Mouse (Mus musculus): ENCODE measurements at regions not wholly inside any gene's neighbourhood (a gene's known extent, or its start where the extent isn't known, plus 50 kb on each side); places are given as distances from the start of the nearest gene placed in this dataset.
A peak's percentile ranks its signal among the peaks of the same experiment; 100 is the strongest.
"Not testable (repeated sequence)": the region's sequence is repeated elsewhere in the genome, so short reads cannot be mapped to it uniquely, and the experiment has no call there.

DNA sequence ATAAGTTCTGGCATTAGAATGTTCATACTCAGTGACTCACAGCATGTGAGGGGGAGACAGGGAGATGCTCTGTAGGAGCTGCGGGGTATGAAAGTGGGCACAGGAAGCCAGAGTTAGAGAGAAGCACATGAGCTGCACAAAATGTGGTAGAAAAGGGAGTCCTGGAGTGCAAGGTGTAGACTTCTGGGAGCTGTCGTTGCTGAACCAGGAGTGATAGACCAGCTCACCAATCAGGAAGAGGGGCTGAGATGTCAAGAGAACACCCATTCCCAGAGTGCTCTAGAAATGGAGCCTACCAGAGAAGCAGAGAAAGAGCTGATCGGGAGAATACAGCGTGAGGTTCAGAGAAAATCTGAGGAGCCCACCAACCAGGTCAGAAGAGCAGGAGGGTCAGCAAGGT is 262.2 kb upstream of the Kdm8 start:
- DNase-seq: no peak

- not testable (repeated sequence) for DNase-seq
Observed at GRCm38 (mm10) chr7:125183011-125183410, 261.5 kb upstream of the Kdm8 start.

DNA sequence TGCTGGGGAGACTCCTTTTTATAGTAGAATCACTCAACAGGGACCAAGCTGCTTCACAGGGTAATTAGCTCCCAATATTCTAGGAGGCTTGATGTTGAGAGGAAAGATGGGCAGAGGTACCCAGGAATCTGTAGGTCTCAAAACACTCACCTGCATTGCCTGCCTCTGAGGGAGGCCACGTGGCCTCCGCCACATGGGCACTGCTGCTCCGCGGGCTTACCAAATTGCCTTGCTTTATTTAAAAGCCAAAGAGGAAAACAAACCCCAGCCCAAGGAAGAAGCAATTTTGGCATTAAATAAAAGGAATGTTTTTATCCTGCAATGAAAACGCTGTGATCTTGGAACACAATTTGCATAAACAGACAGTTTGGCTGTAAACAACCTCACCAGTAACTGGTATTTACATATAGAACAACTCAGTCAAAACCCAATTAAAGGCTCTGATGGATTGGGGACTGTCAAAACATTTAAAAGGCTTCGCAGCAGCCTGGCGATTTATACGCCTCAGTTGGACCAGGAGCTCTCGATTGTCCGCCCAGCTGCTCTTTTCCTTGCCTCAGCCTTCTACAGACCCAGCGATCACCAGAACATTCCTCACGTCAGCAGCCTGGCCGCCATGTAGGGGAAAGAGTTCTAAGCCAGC is 259.3 kb upstream of the Kdm8 start:
- DNase-seq: no peak

- no peak for DNase-seq
Observed at GRCm38 (mm10) chr7:125187011-125187740, 257.3 kb upstream of the Kdm8 start.

DNA sequence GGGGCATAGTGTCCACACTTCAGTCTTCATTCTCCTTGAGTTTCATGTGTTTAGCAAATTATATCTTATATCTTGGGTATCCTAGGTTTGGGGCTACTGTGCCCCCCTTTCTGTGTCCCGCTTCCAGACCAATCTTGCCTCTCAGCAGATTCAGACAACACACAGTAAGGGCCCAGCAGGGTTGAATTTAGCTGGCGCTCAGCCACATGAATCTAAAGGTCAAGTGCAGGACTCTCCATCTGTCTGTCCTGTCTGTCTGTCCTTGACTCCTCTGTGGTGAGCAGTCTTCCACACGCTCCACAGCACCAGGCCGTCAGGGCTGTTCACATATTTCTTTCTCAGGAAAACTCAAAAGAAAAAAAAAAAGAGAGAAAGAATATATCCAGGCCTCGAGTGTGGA is 255.5 kb upstream of the Kdm8 start:
- DNase-seq: no peak

- no peak for DNase-seq
Observed at GRCm38 (mm10) chr7:125190067-125190466, 254.4 kb upstream of the Kdm8 start.

GRCm38 (mm10) chr7:125191313-125191712 is 253.2 kb upstream of the Kdm8 start:
- no peak for DNase-seq

- no peak for DNase-seq
Observed at GRCm38 (mm10) chr7:125211346-125211973, 233.0 kb upstream of the Kdm8 start.

GRCm38 (mm10) chr7:125214036-125214435 is 230.4 kb upstream of the Kdm8 start:
- no peak for DNase-seq

- DNase-seq: no peak
Observed at GRCm38 (mm10) chr7:125217630-125218029, 226.8 kb upstream of the Kdm8 start.

DNA sequence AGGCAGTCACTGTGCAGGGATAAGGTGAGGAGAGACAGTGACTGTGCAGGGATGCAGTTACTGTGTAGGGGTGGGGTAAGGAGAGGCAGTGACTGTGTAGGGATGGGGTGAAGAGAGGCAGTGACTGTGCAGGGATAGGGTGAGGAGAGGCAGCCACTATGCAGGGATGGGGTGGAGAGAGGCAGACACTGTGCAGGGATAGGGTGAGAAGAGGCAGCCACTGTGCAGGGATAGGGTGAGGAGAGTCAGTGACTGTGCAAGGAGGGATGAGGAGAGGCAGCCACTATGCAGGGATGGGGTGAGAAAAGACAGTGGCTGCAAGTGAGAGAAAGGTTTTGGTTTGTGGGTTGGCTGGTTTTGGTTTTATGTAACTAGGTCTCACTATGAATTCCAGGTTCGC is 221.8 kb upstream of the Kdm8 start:
- DNase-seq: no peak

DNA sequence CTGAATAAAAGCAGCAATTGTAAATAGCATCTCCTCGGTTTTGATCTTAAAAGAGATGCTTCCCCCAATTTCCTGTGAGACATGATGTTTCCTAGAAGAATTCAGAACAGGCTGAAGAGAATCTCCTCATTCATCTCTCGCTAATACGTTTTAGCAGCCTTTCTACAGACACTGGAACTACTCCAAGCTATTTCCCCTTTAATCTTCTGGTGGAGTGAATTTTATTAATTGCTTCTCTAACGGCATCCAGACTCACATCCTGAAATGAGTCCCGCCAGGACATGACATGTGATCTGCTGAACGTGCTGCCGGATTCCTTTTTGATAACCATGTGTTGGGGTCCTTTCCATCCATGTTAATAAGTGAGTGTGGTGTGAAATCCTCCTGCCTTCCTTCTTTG is 209.6 kb upstream of the Kdm8 start:
- no peak for DNase-seq

- DNase-seq: no peak
Observed at GRCm38 (mm10) chr7:125237026-125237425, 207.4 kb upstream of the Kdm8 start.

DNA sequence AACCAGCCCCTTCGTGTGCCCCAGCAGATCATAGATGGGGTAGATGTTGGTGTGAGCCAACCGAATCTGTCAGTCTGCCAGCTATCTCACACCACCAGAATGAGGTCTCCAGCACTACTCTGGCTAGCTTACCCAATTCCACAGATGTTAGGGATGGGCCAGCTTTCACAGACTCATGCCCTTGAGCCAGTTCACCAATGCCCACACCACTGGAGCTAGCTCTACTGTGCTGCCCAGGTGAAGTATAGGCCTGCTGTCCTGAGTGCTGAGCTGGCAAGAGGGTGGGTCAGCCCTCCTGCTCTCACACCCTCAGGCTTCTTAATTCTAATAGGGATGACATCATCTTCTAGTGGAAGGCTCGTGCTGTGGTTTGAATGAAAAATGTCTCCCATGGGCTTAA is 201.5 kb upstream of the Kdm8 start:
- no peak for DNase-seq

DNA sequence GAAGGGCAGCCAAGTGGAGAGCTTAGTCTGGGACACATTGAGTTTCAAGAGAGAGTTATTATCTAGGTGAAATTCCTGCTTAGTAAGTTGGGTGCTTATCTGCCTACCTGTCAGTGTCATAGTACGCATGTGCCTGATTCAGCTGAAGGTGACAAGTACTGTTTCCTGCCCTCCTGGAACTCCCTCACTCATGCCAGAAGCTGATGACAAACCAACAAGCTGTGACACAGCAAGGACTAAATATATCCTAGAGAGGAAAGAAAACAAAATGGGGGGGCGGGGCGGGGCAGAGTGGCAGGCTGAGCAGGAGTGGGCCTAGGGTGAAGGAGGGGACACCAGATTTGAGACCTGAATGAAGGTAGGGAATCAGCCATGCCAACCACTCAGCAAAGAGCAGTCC is 196.1 kb upstream of the Kdm8 start:
- no peak for DNase-seq

- DNase-seq: no peak
Observed at GRCm38 (mm10) chr7:125250385-125250784, 194.1 kb upstream of the Kdm8 start.

DNA sequence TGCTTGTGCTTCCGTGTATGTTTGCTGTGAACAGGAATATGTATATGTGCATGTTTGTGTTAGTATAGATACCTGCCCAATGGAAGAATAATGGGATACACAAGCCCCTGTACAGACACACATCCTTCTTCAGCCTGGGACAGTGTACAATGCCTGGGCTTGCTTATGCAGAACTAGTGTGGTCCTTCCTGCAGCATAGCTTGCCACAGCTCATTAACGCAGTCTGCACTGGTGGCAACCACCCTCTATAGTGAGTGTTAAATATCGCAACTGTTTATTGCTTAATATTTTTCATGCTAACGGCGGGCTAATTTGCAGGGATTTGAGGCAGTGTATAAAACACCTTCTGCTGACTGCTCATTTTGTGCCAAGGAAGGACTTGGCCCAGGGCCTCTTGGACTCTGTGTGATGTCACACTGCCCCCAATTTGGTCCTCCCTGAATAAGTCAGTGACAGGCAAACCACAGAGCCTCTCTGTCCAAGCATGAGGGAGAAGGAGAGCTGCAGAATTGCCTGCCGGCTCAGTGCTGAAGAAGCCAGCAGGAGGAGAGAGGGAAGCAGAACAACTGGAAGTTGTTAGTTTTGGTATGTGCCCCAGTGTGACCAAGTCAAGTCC is 193.4 kb upstream of the Kdm8 start:
- peak; percentile 9 to 10 for DNase-seq

- DNase-seq: no peak
Observed at GRCm38 (mm10) chr7:125254302-125254701, 190.2 kb upstream of the Kdm8 start.

DNA sequence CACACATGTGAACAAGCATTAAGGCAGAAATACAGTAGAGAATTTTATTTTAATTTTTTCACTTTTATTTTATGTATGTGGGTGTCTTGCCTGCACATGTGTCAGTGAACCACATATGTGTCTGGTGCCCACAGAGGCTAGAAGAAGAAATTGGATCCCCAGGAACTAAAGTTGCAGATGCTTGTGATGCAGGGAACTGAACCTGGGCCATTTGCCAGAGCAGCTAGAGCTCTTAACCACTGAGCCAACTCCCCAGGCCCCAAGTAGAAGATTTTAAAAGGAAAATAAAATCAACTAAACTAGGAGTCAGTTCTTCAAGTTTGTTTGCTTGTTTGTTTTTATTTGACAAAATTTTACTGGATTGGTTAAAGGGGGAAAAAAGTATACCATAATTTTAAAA is 185.5 kb upstream of the Kdm8 start:
- DNase-seq: no peak

DNA sequence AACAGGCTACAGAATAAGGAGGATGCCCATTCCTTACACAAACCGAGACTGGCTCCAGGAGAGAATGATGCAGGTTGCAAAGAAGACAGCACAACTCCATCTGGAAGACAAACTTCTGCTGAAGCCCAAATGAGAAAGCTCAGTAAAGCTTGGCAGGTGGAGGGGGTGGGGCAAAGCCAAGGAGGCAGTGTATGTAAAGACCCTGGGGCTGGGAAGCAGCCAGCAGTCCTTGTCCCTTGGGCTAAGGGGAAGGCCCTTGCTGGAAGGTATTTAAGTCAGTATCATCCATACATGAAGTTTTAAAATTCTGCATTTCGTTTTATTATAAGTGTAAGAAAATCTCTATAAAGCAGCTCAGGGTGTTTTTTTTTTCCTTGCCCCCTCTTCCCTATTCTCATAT is 182.3 kb upstream of the Kdm8 start:
- no peak for DNase-seq

- no peak for DNase-seq
Observed at GRCm38 (mm10) chr7:125262672-125263365, 181.7 kb upstream of the Kdm8 start.

- no peak for DNase-seq
Observed at GRCm38 (mm10) chr7:125263756-125264155, 180.7 kb upstream of the Kdm8 start.

- DNase-seq: no peak
Observed at GRCm38 (mm10) chr7:125270711-125271110, 173.8 kb upstream of the Kdm8 start.
